Mouse (Mus musculus) fat pad, adult 2 months (tissue): Measurements from ENCODE around the gene Zfp52.

Experiments
- DNase-seq: peaks from one replicate; pipeline ENCODE4 v3.0.0-alpha.2; 2011; ENCODE audit warnings: low read depth, low spot score; ENCODE audit errors: extremely low read depth

Zfp52 gene

DNA sequence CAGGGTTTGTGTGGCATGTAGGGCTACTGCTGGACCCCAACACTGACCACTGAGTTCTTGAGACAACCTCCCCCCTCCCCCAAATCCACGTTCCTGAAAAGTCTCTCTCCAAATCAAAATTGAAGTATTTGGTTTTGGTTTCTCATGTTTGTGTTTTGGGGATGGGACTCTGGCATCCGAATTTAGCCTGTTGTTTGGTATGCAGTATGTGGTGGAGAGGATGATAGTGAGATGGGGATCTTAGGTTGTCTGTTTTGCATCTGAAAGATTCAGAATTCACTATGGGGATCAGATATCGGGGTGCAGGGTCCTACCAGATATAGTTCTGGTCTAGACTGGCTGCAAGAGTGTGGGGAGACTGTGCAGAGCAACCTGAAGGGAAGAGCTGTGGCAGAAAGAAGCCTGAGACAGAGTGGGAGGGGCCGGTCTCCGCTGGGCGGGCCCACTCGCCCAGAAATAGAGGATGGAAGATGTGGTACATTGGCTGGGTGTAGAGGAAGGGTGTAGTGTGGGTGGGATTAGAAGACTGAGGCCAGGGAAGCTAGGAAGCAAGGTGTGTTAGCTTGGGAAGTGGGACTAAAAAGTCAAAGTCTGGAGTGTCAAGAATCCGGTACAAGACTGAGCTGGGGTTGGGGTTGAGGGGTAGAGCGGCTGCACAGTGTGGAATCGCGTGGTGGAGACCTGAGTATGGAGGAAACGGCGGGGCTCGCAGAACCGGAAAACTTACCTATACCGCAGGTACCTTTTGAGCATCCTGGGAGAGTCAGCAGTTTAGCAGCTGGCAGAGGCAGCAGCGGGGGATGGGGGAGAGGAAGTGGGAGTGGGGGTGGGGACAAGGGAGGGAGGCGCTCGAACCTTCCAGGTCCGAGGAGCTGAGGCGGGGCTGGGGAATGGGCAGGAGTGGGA lies at the start of gene Zfp52:
Gene Zfp52 (plus strand): TSS at position 444 of the 906 bp plus-strand sequence.
- no peak for DNase-seq

DNA sequence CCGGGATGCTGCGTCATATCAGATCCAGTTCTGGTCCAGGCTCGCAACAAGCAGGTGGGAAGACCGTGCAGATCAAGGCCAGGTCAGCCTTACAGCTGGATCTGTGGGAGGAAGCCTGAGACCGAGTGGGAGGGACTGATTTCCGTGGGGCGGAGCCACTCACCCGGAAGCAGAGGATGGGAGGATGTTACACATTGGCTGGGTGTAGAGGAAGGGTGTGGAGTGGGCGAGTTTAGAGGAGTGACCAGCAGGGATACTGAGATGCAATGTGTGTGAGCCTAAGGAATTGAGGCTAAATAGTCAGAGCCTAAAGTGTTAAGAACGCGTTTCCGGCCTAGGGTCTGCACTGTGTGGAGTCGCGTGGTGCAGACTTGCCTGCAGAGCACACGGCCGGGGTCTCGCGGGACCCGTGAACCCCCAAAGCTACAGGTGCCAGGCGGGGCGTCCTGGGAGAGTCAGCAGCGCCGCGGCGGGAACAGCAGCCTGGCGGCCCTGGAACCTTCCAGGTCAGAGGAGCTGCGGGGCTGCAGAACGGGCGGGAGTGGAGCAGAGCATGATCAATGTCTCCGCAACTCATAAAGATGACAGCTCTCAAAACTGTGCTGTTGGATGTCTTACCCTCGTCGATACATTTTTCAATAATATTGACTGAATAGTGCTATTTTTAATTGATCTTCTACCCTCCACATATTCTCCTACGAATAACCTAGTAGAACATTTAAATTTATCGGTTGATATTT lies 46.4 kb upstream of the Zfp52 start, which contains the start of gene Zfp53:
Gene Zfp53 (plus strand): TSS at position 239 of the 740 bp plus-strand sequence.
- DNase-seq, result peak; percentile 50

DNA sequence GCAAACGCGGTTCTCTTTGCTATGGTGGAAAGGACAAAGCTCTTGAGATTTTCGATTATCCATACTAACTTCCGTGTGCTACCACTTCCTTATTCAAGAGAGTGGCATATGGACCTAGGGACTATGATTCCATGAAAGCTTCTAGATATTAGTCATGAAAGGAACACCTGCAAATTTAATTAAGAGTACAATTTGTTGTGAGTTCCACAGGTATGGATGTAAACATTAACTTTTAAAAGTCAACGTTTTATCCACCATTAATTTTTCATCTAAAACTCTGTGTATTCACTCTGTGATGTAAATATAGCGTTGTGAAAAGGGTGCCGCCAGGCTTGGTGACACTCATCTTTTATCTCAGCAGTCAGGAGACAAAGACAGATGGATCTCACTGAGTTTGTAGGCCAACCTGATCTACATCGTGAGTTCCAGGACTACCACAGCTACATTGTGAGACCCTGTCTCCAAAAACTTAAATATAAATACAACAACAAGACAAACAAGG lies 45.8 kb upstream of the Zfp52 start:
- no peak for DNase-seq

DNA sequence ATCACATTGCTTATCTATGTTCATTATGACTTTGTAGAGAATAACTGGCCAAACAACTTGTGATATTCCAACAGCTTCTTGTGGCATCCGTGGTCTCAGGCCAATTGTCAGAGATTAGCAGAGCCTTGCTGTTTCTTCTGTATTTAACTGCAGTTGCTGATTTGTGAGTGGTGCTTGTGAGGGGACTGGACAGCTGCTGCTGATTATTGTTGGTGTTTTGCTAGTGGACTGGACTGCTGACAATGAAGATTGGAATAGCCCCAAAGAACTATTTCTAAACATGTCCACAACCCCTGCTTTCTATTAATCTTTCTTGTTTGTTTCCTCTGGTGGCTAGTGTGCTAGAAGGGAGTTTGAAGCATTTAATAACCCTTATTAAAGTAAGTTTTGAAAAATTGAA lies 34.0 kb upstream of the Zfp52 start:
- no peak for DNase-seq

DNA sequence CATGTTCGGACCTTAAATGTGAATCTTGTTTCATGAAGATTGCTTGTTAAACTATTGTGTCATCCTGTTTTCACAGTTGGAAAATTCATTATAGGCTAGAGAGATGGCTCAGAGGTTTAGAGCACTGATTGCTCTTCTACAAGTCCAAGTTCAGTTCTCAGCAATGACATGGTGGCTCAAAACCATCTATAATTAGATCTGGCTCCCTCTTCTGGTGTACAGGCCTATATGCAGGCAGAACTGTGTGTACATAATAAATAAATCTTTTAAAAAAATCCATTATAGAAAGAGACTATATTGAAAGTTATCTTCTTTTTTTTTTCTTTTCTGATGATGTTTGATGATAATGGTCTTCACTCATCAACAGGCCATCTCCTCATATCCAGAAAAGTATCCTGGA lies 30.8 kb upstream of the Zfp52 start:
- DNase-seq, result no peak

DNA sequence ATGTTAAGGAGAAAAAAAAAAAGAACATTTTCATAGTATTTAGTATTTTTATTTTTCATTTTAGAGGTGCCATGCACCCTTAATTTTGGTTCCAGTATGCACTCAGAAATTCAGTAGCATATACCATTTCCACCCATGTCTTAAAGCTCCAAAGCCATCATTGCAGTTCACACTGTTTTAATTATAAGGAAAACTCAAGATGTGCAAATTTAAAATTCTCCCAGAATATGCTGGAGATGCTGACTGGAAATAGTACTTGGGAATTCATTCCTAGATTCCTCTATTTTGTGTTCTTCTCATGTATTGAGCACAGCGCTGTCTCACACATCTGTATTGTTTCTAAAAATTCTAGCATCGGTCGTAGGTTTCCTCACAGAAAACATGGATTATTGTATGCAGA lies 29.1 kb upstream of the Zfp52 start:
- no peak for DNase-seq

DNA sequence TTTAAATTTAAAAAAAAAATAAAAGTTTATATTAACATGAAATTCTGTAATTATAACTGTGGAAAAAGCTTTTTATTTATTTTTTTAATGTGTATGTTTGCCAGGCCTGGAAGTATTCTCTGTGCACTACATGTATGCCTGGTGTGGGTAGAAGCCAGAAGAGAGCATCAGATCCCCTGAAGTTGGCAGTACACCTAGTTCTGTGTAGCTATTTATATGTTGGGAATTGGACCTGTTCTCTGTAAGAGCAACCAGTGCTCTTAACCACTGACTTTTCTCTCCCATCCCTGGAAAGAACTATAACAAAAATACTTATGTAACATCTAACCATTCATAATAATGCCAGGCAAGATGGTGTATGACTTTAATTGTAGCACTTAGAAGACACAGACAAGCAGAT lies 25.6 kb upstream of the Zfp52 start:
- DNase-seq, result no peak

DNA sequence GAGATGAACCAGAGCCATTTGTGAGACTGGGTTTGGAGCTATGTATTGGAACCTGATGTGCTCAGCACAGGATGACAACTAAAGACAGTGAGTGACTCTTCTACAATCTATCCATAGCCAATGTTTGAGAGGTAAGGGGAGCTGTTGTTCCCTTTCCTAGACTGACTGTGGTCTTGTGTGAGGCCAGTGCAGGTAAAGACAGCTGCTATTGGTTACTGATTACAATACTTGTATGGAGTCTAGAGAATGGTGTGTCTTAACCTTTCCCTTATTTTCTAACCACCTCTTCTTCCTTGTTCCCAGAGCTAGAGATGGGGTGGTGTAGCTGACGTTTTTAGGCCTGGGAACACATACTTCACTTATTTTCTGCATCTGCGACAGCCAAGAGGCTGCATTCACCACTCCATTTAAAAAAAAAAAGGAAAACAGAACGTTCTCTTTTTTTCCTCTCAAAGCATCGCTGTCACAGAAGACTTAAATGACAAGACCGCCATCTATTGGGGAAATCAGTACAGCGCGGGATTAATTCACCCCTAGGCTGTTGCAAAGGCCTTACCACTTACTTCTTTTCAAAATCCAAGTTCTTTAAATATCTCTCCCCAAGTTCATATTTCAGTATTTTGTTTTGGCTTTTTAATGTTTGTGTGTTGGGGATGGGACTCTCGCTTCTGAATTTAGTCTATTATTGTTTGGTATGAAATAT lies 19.8 kb upstream of the Zfp52 start:
- no peak for DNase-seq

DNA sequence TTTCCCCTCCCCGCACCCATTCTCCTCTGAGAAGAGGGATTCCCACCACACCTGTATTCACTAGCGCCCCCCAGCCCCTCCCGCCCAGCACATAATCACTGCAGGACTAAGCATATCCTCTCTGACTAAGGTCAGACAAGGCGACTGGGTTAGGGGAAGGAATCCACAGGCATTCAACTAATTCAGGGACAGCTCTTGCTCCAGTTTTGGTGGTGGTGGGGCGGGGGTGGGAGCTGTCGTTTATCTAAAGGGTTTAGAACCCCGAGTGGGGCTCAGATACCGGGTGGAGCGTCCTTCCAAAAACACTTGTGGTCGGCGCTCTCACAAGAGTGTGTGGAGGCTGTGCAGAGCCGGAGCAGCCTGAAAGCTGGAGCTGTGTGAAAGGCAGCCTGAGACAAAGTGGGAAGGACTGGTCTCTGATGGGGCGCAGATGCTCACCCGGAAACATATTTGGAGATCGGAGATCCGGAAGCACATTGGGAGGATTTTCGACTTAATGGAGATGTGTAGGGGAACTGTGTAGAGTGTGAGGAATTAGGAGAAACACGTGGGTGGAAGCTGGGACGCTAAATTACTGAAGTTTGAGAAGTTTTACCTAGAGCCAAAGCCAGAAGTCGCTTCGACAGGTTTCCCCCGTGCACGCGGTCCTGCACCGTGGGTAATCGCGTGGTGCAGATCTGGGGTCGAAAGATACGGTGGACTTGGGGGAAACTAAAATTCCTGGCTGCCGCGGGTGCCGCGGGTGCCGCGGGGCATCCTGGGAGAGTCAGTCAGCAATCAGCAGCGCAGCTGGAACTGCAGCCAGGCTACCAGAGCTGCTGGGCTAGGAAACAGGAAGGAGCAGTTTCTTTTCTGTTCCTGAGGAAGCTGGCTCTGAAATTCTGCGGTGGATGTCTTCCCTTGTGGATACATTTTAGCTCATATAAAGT lies 18.9 kb upstream of the Zfp52 start:
- DNase-seq, result no peak

DNA sequence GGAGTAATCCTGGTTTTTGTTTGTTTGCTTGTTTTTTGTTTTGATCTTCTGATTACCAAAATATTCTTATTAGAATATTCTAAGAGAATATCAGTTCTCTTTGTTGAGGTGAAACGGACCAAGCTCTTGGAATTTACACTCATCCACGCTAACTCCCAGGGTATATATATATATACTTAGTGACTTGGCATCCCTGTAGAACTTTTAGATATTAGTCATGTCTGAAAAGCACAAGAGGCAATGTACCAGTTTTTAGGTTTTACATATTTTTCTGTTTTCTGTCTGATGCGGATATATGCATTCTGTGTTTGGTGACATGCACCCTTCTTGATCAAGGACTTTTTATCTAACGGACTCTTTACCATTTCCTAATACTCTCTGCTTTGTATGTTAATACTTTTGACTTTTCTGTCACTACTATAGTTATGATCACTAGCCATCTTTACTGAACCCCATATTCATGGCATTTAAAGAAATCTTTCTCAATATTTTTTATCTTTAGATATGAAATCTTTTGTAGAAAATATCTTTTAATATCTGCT lies 18.1 kb upstream of the Zfp52 start:
- no peak for DNase-seq

DNA sequence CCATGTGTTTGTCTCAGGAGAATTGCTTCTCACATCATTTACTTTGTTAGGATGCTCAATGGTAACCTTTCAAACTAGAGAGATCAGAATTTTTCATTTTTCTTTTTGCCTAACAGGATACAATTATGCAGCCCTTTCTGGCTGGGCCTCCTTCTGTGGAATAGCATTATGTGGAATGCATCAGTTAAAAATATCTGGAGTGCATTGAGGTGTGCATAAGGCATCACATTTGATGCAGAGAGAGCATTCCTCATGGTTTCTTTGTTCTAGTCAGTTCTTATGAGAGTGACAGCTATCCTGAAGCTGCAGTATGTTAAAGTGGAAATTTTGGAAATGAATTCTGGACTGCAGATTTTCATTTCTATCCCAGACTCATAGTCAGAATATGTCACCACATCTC lies 9.1 kb upstream of the Zfp52 start:
- no peak for DNase-seq

DNA sequence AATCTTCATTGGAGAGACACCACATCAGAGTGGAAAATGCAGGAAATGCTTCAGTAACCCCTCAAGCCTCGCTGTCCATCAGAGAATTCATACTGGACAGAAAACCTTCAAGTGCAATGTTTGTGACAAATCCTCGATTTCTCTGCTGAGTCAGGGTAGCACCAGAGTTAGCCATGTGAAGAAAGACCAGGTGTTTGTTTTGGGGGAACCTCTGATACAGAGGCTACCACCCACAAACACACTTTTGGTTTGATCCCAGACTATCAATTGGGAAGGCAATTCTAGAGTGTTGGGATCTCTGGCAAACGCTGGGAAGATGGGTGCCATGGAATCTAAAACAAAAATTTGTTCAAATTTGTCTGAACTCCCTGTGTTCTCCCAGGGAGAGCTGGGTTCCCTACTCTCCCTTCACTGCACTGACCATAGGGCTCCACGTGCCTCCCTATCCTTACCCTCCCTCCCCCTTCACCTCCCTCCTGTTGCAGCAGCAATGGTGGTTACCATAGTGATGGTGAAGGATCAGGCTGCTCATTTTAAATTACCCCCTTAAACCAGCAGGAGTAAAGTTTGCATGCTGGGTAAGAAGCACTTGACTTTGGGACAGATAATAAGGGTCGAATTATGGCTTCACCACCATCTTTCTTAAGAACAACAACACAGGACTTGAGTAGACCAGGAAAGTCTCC lies 4.6 kb upstream of the Zfp52 start:
- no peak for DNase-seq

DNA sequence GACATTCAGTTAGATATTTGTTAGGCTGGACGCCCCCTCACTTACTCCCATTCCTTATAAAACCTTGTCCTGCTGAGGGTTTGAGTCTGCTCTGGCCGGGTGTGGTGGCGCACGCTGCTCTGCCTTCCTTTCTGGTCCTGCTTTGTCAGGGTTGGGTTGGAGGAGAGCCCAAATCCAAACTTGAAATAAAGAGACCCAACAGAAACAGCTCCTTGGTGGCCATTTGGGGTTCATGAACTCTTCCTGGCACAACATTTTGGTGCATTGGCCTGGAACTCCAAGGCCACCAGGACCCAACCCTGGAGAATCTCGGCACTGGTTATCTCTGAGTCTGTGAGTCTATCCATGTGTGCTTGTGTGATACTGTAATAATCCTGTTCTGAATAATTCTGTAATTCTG lies 3.7 kb upstream of the Zfp52 start:
- DNase-seq, result no peak

DNA sequence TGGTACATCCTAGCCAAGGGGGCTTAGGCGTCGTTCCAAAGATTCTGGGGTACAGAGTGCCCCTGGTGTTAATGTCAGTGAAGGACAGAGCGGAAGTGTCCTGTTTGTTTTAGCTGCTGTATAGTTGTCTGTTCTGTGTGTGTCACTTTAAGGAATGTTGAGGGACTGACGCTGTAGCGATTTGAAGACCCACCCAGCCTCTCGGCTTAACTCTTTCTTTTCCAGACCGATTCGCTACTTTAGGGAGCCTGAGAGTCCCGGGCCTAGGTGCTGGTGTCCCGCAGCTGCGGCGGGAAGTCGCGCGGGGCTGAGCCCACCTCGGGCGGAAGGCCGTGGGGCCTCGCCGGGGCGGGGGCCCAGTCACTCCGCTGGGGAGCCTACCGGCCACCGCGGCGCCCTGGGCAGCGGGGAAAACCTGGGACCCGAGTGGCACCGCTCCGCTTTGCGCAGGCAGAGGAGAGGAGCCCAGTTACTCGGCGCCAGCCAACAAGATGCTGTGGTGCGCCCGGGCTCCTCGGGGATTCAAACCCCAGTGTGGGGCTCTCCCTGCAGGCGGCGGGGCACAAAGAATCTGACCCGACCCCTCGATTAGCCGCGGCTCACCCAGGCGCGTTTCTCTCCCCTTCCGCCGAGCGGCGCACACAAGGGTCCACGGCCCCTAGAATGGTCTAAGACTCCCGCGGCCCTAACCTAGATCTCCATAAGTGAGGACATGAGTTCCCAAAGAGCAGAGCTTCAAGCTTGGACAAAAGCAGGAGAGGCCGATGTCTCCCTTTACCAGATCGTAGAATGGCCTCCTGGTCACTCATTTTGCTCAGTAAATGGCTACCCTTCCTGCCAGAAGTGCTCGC lies 3.0 kb upstream of the Zfp52 start:
- DNase-seq, result no peak

DNA sequence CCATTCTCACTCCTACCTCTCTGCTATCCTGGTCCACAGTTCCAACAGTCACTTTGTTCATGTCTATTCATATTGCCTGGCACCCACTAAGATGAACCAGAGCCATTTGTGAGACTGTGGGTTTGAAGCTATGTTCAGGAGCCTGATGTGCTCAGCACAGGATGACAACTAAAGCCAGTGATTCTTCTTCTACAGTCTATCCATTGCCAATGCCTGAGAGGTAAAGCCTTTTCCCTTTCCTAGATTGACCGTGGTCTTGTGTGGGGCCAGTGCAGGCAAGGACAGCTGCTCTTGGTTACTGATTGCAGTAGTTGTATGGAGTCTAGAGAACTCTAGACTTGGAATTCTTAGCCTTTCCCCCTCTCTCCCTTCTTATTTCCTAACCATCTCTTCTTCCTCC lies 1.4 kb upstream of the Zfp52 start:
- no peak for DNase-seq

DNA sequence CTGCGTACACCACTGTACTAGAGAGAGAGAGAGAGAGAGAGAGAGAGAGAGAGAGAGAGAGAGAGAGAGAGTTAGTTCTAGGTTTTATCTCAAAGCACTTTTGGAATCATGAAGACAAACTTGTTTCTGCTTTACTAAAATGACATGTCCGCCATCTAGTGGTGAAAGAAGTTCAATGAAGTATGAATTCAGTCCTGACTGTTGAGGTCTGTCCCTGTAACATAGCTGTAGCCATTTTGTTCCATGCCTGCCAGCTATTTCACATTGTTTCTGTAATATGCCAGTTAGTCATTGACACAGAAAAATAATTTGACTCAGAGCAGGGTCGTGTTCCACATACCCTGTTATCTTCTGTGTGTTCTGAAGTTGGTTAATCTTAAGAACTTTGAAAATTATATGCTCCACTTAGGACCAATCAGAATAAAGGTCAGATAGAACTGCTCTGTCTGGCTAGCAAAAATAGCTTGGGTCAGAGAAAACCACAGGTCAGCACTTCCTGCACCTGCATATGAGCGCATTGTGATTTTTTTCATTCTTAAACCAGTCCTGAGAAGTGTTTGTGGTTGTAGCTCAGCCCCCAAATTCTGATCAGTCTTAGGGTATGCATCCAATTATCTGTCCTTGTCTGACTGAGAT lies 761 bp upstream of the Zfp52 start:
- peak; percentile 40 for DNase-seq

DNA sequence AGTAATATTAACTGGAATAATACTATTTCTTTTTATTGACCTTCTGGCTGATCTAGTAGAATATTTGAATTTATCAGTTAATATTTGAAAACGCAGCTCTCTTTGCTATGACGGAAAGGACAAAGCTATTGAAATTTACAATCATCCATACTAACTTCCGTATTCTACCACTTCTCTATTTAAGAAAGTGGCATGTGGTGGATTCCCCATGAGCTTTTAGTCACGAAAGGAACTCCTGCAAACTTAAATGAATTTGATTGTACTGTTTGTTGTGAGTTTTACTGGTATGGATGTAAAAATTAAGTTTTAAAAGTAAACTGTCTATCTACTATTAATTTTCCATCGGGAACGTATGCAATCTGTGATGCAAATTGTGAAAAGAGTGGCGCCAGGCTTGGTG lies 757 bp downstream of the Zfp52 start:
- no peak for DNase-seq

DNA sequence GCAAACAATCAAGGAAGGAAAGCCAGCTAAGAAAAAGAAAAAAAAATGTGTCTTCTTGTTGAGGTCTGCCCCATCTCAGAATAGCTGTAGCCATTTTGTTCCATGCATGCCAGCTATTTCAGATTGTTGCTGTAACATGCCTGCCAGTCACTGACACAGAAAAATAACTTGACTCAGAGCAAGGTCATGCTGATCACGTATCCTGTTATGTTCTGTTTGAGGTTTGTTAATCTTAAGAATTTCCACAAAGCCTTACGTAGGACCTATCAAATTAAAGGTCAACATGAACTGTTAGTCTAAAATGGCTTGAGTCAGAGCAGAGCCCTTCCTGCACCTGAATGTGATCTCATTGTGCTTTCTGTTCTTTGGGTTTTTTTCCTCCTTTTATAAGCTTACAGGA lies 1.3 kb downstream of the Zfp52 start:
- no peak for DNase-seq
